Mouse (Mus musculus) naive thymus-derived CD4-positive, alpha-beta T cell, adult 5 months (primary cell): Measurements from ENCODE around the gene Uba3. TPM values are rescaled to one million over a fixed set of nuclear protein-coding genes. Genes with fewer than 3 reads are reported as not detected.

ENCODE experiments used
- polyA plus RNA-seq: library from polyadenylated mRNA; unstranded; fragments of 100-300 nt; shearing (Covaris generic); gene quantifications from one replicate; pipeline ENCODE4 v1.2.1, GENCODE M21; 2017

The Uba3 gene
- polyA plus RNA-seq = 26.9 TPM

DNA sequence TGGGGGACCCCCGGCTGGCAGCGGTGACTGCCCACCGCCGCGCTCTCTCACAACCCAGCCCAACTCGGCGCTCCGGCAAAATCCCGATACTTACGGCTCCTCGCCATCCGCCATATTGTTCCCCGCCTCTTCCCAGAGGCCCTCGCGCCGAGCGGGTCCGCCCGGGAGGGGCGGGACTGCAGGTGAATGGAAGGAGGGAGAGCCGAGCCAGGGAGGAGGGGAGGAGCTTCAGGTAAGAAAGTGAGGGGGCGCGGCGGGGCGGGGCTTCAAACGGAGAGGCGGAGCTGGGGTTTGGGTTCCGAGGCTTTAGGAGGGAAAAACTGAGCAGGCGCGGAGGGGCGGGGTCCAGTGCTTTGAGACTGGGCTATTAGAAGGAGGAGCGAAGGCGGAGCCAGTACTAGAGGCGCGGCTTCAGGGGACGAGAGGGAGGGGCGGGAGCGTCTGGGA lies at the start of gene Uba3:
TSS of gene Uba3 (minus strand) at position 209 of the 447 bp plus-strand sequence.

DNA sequence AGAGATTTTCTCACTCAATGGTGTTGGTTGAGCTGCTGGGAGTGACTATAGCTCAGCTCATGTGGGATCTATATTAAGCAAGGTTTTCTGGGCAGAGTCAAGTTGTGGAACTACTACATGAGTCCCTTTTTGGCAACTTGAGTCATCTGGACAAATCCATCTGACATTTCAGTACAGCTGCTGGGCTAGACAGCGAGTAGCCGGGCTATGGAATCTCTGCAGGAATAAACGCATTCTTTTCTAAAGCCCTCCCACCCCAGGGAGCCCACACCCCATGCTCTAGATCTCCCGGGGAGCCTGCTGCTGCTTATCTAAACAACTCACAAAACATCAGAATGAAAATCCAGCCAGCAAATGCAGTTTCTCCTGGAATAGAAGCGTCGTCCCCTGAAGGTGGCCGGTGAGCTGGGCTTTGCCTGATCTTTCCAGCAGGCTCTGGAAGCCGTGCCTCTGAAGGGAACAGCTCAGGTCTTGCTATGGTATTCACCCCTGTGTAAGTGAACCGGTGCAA lies 47.3 kb upstream of the Uba3 start, which contains the start of gene Lmod3:
TSS of gene Lmod3 (minus strand) at position 49 of the 511 bp plus-strand sequence.

DNA sequence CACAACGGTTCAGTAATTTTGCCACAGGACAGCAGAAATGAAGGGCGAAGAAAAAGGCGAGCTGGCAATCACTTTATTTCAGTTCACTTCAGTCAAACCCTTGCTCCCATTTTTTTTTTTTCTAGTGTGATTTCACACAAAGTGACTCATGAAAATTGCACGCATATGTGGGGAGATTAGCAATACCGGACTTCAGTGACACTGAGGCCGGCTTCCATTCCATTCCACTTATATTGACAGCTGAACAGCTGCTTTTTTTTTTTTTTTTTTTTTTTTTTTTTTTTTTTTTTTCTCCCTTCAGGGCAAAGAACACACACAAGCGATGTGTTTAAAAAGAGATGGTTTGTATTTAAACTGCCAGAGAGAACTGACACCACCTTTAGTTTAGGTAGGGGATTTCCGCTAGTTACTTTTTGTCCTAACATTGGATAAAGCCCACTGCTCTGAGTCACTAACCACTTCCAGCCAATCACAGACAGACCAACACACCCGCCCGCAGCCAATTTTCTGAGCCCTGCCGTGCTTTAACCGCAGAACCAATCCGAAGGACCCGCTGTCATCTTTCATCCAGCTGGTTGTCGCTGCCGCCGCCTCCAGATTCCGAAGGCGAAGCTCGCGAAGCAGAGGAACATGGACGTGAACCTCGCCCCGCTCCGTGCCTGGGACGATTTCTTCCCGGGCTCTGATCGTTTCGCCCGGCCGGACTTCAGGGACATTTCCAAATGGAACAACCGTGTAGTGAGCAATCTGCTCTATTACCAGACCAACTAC lies 4.9 kb upstream of the Uba3 start, which contains the start of gene Arl6ip5:
TSS of gene Arl6ip5 (plus strand) at position 499 of the 771 bp plus-strand sequence.

DNA sequence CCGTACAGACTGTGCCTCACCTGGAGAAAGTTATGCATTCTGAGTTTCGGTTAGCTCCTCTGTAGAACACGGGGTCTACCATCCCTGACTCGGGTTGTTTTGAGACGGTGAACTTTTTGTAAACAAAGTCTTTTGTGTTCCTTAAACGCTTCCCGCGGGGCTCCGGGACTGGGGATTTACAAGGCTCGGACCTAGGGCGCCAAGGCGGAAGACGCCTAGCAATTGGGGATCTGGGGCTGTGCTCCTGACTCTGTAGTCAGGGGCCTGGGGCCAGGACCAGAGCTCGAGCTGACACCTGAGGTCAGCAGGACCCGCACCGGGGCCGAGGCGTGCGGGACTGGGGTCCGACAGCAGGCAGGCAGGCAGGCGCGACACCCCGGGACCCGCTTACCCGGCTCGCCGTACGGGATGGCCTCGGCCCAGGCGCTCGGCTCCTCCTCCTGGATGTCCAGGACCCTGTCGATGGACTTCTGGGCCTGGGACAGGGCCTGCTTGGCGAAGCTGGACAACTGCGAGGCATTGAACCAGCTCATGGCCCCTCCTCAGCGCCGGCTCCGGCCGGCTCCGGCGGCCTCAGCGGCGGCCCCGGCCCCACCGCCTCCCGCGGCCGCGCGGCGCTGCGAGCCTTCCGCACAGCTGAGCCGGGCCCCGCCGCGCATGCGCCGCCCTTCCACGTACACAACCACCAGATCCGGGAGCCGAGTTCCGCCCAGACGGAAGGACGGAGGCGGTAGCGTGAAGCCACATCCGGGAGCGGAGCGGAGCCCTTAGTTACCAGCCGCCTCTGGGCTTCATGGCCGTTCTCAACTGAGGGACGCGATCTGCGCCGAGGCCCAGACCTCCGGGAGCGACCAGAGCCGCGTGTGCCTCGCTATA lies 26.7 kb downstream of the Uba3 start, which contains the start of gene Tmf1:
TSS of gene Tmf1 (minus strand) at position 632 of the 876 bp plus-strand sequence.

DNA sequence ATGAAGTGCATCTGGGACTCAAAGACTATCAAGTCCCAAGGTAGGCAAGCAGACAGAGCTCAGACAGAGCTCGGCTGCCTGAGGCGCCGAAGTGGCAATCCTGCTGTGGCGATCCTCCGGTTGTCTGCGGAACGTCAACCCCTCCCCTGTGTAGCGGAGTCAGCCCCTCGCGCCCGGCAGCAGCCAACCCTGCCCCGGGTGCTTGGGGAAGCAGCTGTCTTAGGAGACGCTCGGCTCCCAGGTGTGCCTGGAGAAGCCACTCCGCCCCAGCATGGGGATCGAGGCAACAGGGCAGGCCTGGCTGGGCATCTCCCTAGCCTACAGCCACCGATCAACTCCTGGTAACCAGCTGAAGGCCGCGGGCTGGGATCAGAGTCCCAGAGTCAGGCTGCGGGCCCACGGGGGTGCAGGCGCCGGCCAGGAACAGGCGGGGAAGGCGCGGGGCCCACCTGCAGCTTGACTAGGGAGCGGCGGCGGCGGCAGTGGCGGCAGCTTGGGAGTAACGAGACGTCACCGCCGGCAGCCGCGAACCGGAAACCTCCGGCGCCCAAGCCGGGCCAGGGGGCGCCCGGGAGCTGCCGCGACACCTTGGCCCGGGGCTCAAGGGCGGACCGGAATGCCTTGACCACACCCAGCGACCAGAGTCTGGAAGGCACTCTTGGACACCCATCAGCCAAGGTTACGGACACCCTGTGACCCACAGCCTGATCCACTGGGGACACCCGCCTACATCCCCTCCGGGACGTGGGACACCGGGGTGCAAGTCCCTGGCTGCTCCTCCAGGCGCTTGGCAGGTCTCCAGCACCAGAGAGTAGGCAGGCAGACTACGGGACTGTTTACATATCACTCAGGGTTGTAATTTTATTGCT lies 56.8 kb downstream of the Uba3 start, which contains the start of gene Eogt:
TSS of gene Eogt (minus strand) at position 800 of the 869 bp plus-strand sequence.

Other genes with a start within 250 kb of the Uba3 start
- not detected for gene Fam19a4, start 145.2 kb downstream of the Uba3 start, polyA plus RNA-seq
- 14.0 TPM for gene Eogt, start 56.5 kb downstream of the Uba3 start, polyA plus RNA-seq
- gene Tmf1, start 26.5 kb downstream of the Uba3 start, polyA plus RNA-seq = 40.1 TPM
- gene Arl6ip5, start 5.0 kb upstream of the Uba3 start, polyA plus RNA-seq = 206 TPM
- gene Lmod3, start 47.1 kb upstream of the Uba3 start, polyA plus RNA-seq = not detected